Mouse (Mus musculus) spleen, adult 2 months (tissue): Measurements from ENCODE around the gene Lrrn4cl.

Source experiments
- CTCF ChIP-seq: fragments of 200-500 bp; IDR thresholded peaks from 2 replicates; pipeline ENCODE4 v1.5.1; 2011; ENCODE audit warnings: mild to moderate bottlenecking, inconsistent platforms; ENCODE audit not compliant: insufficient read depth, insufficient read length, insufficient replicate concordance; ENCODE audit errors: extremely low read depth
- POLR2A ChIP-seq: fragments of 200-500 bp; IDR thresholded peaks from 2 replicates; pipeline ENCODE4 v1.6.1; 2011; ENCODE audit warnings: low read depth, low read length, inconsistent platforms

DNA sequence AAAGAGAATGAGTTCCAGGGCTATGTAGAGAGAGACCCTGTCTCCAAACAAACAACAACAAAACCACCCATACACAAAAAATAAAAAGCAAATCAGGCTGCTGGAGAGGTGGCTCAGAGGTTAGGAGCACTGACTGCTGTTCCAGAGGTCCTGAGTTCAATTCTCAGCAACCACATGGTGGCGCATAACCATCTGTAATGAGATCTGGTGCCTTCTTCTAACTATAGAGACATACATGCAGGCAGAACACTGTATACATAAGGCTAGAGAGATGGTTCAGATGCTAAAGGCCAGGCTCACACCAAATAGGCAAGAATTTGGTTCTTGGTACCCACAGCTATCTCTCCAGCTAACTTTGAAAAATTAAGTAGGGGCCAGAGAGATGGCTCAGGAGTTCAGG is 8.4 kb downstream of the Lrrn4cl start:
- no peak for TF ChIP-seq POLR2A
- TF ChIP-seq CTCF = 0 out of 2 replicates have a peak, but pooled peaks have one; percentile 6
